Mouse (Mus musculus) layer of hippocampus, postnatal 10 days (tissue): ENCODE measurements around the gene B3gnt3. TPM values are rescaled to one million over a fixed set of nuclear protein-coding genes. Genes with fewer than 3 reads are reported as not detected.
"Not testable (repeated sequence)": the region's sequence is repeated elsewhere in the genome, so short reads cannot be mapped to it uniquely, and the experiment has no call there.

Source experiments
- DNase-seq, 2 experiments: peaks; one replicate each; pipeline ENCODE4 v3.0.0; 2021; ENCODE audit warnings: low spot score in 2 of 2
- total RNA-seq, 2 experiments: library from RNA; stranded (reverse); gene quantifications; 2 replicates each; pipeline ENCODE4 v1.2.3; 2021

The B3gnt3 gene
- total RNA-seq, 2 experiments from 2014 or later: 0.42 to 0.64 TPM

GRCm38 (mm10) chr8:71715531-71715930 is 13.9 kb upstream of the B3gnt3 start:
- no peak for DNase-seq

GRCm38 (mm10) chr8:71711574-71711973 is 10.0 kb upstream of the B3gnt3 start:
- no peak for DNase-seq

- peak; percentile 90 to 92 for DNase-seq
Observed at GRCm38 (mm10) chr8:71709800-71710446, 8.3 kb upstream of the B3gnt3 start.

- DNase-seq: no peak
Observed at GRCm38 (mm10) chr8:71709134-71709799, 7.7 kb upstream of the B3gnt3 start.

- DNase-seq: peak; percentile 67 to 73
Observed at GRCm38 (mm10) chr8:71707874-71708273, 6.3 kb upstream of the B3gnt3 start.

GRCm38 (mm10) chr8:71703400-71703799 is 1.8 kb upstream of the B3gnt3 start:
- not testable (repeated sequence) for DNase-seq

- no peak for DNase-seq
Observed at GRCm38 (mm10) chr8:71702923-71703322, 1.3 kb upstream of the B3gnt3 start.

- DNase-seq: no peak
Observed at GRCm38 (mm10) chr8:71702087-71702432, 471 bp upstream of the B3gnt3 start.

GRCm38 (mm10) chr8:71700493-71701269 is 908 bp downstream of the B3gnt3 start:
- no peak for DNase-seq

- DNase-seq: not testable (repeated sequence)
Observed at GRCm38 (mm10) chr8:71695456-71695855, 6.1 kb downstream of the B3gnt3 start.

GRCm38 (mm10) chr8:71693166-71694041 is 8.2 kb downstream of the B3gnt3 start:
- no peak for DNase-seq

- peak in 1 of 2 experiments; percentile 18 for DNase-seq
Observed at GRCm38 (mm10) chr8:71692509-71692908, 9.1 kb downstream of the B3gnt3 start.

- no peak for DNase-seq
Observed at GRCm38 (mm10) chr8:71689028-71689427, 12.6 kb downstream of the B3gnt3 start, which contains the start of gene Insl3. Gene Insl3 (plus strand): TSS chr8:71689214.

GRCm38 (mm10) chr8:71687616-71688015 is 14.0 kb downstream of the B3gnt3 start:
- DNase-seq: no peak

- no peak for DNase-seq
Observed at GRCm38 (mm10) chr8:71686143-71686734, 15.3 kb downstream of the B3gnt3 start.

GRCm38 (mm10) chr8:71685573-71685972 is 16.0 kb downstream of the B3gnt3 start:
- DNase-seq: peak in 1 of 2 experiments; percentile 29

- DNase-seq: no peak
Observed at GRCm38 (mm10) chr8:71684701-71685100, 16.9 kb downstream of the B3gnt3 start.

- no peak for DNase-seq
Observed at GRCm38 (mm10) chr8:71682832-71683231, 18.8 kb downstream of the B3gnt3 start.

GRCm38 (mm10) chr8:71681369-71681915 is 20.1 kb downstream of the B3gnt3 start:
- DNase-seq: no peak

- DNase-seq: no peak
Observed at GRCm38 (mm10) chr8:71680471-71680870, 21.1 kb downstream of the B3gnt3 start.
